In genomic region chr2:163644047-163644446, GRCm38 (mm10) we compare ENCODE assay signal across 8 mouse cellular contexts. TPM values are rescaled to one million over a fixed set of nuclear protein-coding genes. Genes with fewer than 3 reads are reported as not detected.
DNase-seq lines count a peak whose midpoint lies in the region; ATAC-seq and TF ChIP-seq lines count a peak whose summit lies in the region.

No protein-coding gene starts in this region.

- DNase-seq in cerebellum, adult 2 months, result no peak
- DNase-seq in cerebellum, postnatal 25 days, result no peak
- DNase-seq in thymus, postnatal 0 days (ENCODE audit: low spot score), result peak; percentile 49
- DNase-seq in thymus, postnatal 25 days, result no peak
- DNase-seq in stomach, postnatal 0 days (ENCODE audit: low spot score), result no peak
- DNase-seq in gastrocnemius, postnatal 36 days, result no peak
- no peak for DNase-seq in spleen, postnatal 14 days (ENCODE audit: low spot score in 2 of 2)

- peak overlapping the region; percentile 97 for H3K9ac ChIP-seq in limb, embryonic 15.5 days
- peak overlapping the region; percentile 97 for H3K9ac ChIP-seq in stomach, postnatal 0 days (ENCODE audit: low read length)

- H3K4me3 ChIP-seq in cerebellum, adult 2 months (replicated peaks; ENCODE audit: insufficient read depth, low read depth, low read length), result peak overlapping the region; percentile 90
- H3K4me3 ChIP-seq in limb, embryonic 15.5 days, result peak overlapping the region; percentile 99
- peak overlapping the region; percentile 87 for H3K4me3 ChIP-seq in stomach, postnatal 0 days (ENCODE audit: low read depth, low read length)

- H3K4me2 ChIP-seq in limb, embryonic 15.5 days, result peak overlapping the region; percentile 44
- H3K4me2 ChIP-seq in stomach, postnatal 0 days (replicated peaks; ENCODE audit: low read depth), result peak overlapping the region; percentile 65

- no peak for TF ChIP-seq EP300 in stomach, postnatal 0 days (optimal IDR thresholded peaks at IDR 0.05)

- H3K9me3 ChIP-seq in limb, embryonic 15.5 days, result no peaks in the 10 kb centered on the region
- H3K9me3 ChIP-seq in stomach, postnatal 0 days (ENCODE audit: control insufficient read depth, low read length), result no peaks in the 10 kb centered on the region

- intact Hi-C loops in gastrocnemius, postnatal 36 days (cut with DNase I), result loop anchor here (2.0 to 5.0 kb wide), 2 partner anchors 42 to 75 kb away; partner anchors contain the start of gene Ttpal

- no peak for TF ChIP-seq POLR2A in cerebellum, adult 2 months (IDR thresholded peaks at IDR 0.05; ENCODE audit: borderline replicate concordance, insufficient read depth, low read length)

- WGBS in cerebellum, adult 2 months, result under 1% methylated on average over 4 of the region's 4 CpGs
- 2% methylated on average over 4 of the region's 4 CpGs for WGBS in limb, embryonic 15.5 days
- 9% methylated on average over 4 of the region's 4 CpGs for WGBS in stomach, postnatal 0 days

- H3K36me3 ChIP-seq in limb, embryonic 15.5 days, result 0 out of 2 replicates have a peak, but pooled peaks cover 2% of the 10 kb centered on the region
- no peaks in the 10 kb centered on the region for H3K36me3 ChIP-seq in stomach, postnatal 0 days (ENCODE audit: control insufficient read depth, insufficient read depth, low read length)

- no peak for ATAC-seq in limb, embryonic 15.5 days (ENCODE audit: insufficient number of reproducible peaks, low FRiP score, low TSS enrichment, low read depth)
- ATAC-seq in stomach, postnatal 0 days (ENCODE audit: low FRiP score, low TSS enrichment), result no peak

- H3K4me1 ChIP-seq in cerebellum, adult 2 months (ENCODE audit: control insufficient read depth, insufficient read depth, low read length), result peaks cover 5% of the 10 kb centered on the region
- H3K4me1 ChIP-seq in limb, embryonic 15.5 days, result peaks cover 12% of the 10 kb centered on the region
- no peaks in the 10 kb centered on the region for H3K4me1 ChIP-seq in stomach, postnatal 0 days (replicated peaks; ENCODE audit: control insufficient read depth, insufficient read depth)

- peak overlapping the region; percentile 93; the same call in 1 of the 2 replicates for H3K27ac ChIP-seq in cerebellum, adult 2 months (ENCODE audit: insufficient read depth, low read length)
- peak overlapping the region; percentile 99 for H3K27ac ChIP-seq in limb, embryonic 15.5 days
- H3K27ac ChIP-seq in stomach, postnatal 0 days (replicated peaks), result peak overlapping the region; percentile 100

- H3K27me3 ChIP-seq in cerebellum, adult 2 months (ENCODE audit: control insufficient read depth, insufficient read depth, low read length), result no peaks in the 10 kb centered on the region
- no peaks in the 10 kb centered on the region for H3K27me3 ChIP-seq in limb, embryonic 15.5 days
- no peaks in the 10 kb centered on the region for H3K27me3 ChIP-seq in stomach, postnatal 0 days (ENCODE audit: control insufficient read depth, insufficient read depth, low read length)

- TF ChIP-seq CTCF in cerebellum, adult 2 months (IDR thresholded peaks at IDR 0.05; ENCODE audit: borderline replicate concordance, insufficient read depth, low read depth, low read length), result no peak
- peak; percentile 45 for TF ChIP-seq CTCF in stomach, postnatal 0 days (IDR thresholded peaks at IDR 0.05; ENCODE audit: low read depth)

RNA-seq across cellular contexts. Expression of gene Serinc3, which starts 0.9 kb away (rescaled TPM):
- 162 and 179 TPM in 2 replicates for polyA plus RNA-seq in cerebellum, adult 2 months (2012; rRNA removed)
- polyA plus RNA-seq in thymus, postnatal 0 days (2015; fragmentation: Nextera tagmentation; extraction: Ambion mirVana), result 74.1 and 74.4 TPM in 2 replicates
- 40.3 and 41.3 TPM in 2 replicates for polyA plus RNA-seq in limb, embryonic 15.5 days (2015; fragmentation: Nextera tagmentation; extraction: Ambion mirVana)
- polyA plus RNA-seq in stomach, postnatal 0 days (2015; fragmentation: Nextera tagmentation; extraction: Ambion mirVana), result 35.8 and 36.4 TPM in 2 replicates
- total RNA-seq in gastrocnemius, postnatal 36 days (2021), result 100 to 1,000 TPM; 101 to 136 TPM

RNA-seq across cellular contexts. Expression of gene Pkig, which starts 14.1 kb away (rescaled TPM):
- polyA plus RNA-seq in cerebellum, adult 2 months (2012; rRNA removed), result 49.6 and 57.4 TPM in 2 replicates
- polyA plus RNA-seq in thymus, postnatal 0 days (2015; fragmentation: Nextera tagmentation; extraction: Ambion mirVana), result 63.5 and 66.1 TPM in 2 replicates
- polyA plus RNA-seq in limb, embryonic 15.5 days (2015; fragmentation: Nextera tagmentation; extraction: Ambion mirVana), result 119 and 151 TPM in 2 replicates
- 60.9 and 66.3 TPM in 2 replicates for polyA plus RNA-seq in stomach, postnatal 0 days (2015; fragmentation: Nextera tagmentation; extraction: Ambion mirVana)
- total RNA-seq in gastrocnemius, postnatal 36 days (2021), result 10 to 100 TPM; 80.1 to 98.9 TPM

RNA-seq across cellular contexts. Expression of gene Ttpal, which starts 41.9 kb away (rescaled TPM):
- 23.7 and 28.0 TPM in 2 replicates for polyA plus RNA-seq in cerebellum, adult 2 months (2012; rRNA removed)
- polyA plus RNA-seq in thymus, postnatal 0 days (2015; fragmentation: Nextera tagmentation; extraction: Ambion mirVana), result 33.0 and 34.4 TPM in 2 replicates
- 40.3 and 42.8 TPM in 2 replicates for polyA plus RNA-seq in limb, embryonic 15.5 days (2015; fragmentation: Nextera tagmentation; extraction: Ambion mirVana)
- polyA plus RNA-seq in stomach, postnatal 0 days (2015; fragmentation: Nextera tagmentation; extraction: Ambion mirVana), result 19.9 and 20.8 TPM in 2 replicates
- total RNA-seq in gastrocnemius, postnatal 36 days (2021), result 1 to 10 TPM; 4.3 to 4.8 TPM
